Mouse (Mus musculus) adipocyte (in vitro differentiated cells): ENCODE data around the gene Mrpl54.

Experiments
- DNase-seq: peaks from one replicate; pipeline ENCODE4 v3.0.0-alpha.2; 2016; ENCODE audit warnings: low spot score

Mrpl54 gene

DNA sequence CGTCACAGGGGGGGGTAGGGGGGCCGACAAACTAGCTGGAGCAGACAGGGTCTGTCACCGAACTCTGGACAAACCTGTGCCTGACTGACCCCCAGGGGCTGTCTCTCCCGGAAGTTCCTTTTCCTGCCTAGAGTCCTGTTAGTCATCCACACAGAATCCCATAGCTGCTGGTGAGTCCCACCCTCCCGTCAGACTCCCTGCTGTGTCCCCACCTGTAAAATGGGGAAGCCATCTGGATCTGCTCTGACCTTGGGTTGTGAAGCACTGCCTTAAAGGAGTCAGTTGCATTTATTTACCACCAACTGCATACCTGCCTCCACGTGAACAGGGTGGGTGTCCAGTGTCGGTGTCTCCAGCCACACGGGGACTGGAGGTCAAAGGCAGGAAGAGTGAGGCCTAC, 27.7 kb upstream of the Mrpl54 start:
- DNase-seq = no peak

DNA sequence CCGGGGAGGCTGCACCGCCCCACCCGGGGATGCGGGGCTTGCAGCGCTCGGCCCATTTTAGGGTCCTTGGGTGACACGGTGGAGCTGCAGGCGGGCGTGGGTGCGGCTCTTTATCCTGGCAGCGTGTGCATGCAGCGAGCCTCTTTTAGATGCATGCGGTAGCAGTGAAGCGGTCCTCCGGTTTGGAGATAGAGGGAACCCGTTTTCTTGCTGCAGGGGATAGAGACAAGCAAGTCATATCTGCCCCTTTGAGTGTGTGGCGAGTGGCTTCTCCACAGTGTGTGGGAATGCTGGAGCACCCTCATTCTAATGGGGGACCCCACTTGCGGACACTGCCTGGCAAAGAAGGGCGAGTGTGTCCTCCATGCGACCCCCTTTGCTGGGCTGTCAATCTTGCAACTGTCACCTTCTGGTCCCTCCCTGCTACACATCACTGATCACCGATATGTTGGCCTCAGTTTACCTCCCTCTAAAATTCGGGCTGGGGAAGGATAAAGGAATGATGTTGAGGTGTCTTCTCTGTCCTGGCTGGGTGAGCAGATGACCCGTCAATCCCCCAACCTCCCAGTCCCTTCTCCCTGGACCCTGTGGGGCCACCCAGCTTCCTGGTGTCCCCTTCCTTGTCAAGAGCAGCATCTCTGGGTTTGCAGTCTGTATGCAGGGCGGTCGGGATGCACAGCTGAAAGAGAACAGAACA, 26.7 kb upstream of the Mrpl54 start:
- no peak for DNase-seq

DNA sequence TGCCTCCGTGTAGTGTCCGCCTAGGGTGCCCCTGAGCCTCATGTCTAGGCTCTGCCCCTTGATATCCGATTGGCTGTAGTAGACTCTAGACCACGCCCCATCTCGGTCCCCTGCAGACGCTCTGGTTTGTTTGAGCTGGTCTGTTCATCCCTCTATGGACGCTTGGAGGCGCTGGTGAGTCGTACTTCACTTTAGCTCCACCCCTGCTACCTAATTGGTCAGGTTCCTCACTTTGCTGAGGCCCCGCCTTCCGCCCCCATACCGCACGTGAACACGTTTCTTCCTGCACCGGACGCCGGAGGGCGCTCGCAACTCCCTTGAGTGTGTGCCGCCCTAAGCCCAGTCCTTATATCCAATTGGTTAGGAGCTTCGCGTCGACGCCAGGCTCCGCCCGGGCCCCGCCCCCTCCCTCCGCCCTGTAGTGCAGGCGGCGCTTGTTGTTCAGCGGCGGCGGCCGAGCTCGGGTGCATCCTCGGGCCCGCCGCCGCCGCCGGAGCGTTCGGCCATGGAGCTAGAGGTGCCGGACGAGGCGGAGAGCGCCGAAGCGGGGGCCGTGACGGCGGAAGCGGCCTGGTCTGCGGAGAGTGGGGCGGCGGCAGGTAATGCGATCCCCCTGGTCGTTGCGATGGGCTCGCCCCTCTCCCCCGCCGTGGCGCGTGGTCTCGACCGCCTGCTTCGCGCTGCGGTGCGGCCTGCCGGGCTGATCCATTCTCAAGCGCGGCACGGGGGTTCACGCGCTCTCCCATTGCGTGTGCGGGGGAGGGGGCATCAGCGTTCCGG, 26.0 kb upstream of the Mrpl54 start, which contains the start of gene Pip5k1c:
Pip5k1c (plus strand) TSS at position 410 of the 780 bp plus-strand sequence.
- DNase-seq = peak; percentile 100

DNA sequence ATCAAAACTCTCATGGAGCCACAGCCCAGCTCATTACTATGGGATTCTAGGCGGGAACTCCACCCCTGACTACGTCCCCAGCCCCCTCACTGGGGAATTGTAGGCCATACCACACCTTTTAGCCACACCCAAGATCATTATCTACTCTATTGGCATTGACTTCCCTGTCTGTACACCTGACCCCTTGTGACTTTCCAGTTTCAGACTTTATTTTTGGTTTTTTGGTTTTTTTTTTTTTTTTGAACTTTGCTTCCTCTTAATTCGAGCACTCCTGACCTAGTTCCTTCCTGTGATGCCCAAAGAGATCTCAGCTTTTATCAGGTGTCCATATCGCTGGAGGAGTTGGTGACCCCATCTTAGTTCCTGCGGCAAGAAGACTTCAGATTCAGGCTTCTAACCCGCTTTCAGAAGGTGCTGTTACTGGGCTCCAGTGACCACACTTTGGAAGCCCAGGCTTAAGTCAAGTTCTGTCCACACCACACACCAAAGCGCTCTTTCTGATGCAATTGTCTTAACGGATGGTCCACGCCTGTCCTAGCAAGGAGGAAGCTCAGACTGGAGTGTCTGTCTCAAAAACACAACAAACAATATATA, 24.9 kb upstream of the Mrpl54 start, which contains the start of gene Tjp3:
Tjp3 (minus strand) TSS at position 71 of the 594 bp plus-strand sequence.
- no peak for DNase-seq

DNA sequence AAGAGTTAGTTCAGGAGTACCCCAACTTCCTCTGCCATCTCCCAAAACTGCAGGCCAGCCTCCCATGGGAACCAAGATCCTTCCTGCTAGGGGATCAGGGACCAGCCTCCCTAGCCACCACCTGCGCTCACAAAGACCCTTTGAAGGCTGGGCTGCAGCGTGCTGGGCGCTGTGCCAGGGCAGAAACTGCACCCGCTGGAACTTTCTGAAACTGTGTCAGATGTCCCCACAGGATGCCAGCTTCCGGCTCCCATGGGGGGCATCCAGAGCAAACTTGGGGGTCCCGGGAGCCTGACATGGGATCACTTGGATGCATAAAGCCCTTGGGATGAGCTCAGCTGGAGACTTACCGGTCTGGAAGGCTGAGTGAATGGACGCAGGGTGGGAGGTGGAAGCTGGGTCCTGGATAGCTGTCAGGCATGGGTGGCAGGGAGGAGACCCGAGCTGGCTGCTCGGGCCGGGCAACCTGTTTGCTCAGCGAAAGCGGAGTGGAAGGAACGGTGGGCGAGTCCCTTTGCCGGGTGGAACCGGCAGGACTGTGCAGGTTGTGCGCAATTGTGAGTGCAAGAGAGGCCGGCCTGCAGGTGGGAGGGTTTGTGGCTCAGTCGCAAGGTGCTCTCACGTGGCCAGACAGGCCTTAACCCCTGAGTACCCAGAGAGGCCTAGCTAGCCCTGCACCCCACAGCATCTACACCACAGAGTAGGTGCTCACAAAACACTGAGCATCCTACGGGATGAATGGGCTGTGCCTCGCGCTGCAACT, 24.1 kb upstream of the Mrpl54 start:
- DNase-seq = no peak

DNA sequence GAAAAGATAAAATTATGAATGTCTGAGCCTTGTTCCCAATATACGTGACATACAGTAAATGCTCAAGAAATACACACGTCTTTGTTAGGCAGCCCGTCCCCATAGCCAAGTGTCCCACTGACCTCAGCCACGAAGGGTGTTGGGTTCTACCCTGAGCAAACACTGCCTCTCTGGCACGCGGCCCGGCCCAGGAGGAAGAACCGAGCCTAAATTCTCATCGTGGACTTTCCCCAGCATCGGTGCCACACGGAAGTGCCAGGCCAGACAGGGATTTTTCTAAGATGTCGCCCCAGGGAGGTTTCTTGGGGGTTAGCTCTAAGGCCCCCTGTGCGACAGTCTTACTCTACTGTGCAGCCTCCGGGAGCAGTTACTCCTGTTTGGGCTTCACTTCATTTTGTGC, 23.1 kb upstream of the Mrpl54 start:
- DNase-seq = no peak

DNA sequence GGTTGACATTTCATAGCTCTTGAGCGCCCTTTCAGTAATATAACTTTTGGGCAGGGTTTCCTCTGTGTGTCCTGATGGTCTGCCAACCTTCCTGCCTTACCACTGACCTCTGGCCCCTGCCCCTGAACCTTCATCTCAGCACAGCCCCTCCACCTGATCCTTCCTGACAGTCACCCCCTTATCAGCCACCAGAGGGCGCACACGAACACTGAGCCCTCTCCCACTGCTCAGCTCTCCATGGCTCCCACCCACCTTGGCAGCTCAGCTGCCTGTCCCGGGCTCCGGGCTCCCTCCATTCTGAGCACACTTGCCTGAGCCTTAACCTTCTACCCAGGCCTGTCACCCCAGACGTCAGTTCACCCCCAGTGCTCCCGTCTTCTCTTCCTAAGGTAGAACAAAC, 22.5 kb upstream of the Mrpl54 start:
- DNase-seq = peak; percentile 63

DNA sequence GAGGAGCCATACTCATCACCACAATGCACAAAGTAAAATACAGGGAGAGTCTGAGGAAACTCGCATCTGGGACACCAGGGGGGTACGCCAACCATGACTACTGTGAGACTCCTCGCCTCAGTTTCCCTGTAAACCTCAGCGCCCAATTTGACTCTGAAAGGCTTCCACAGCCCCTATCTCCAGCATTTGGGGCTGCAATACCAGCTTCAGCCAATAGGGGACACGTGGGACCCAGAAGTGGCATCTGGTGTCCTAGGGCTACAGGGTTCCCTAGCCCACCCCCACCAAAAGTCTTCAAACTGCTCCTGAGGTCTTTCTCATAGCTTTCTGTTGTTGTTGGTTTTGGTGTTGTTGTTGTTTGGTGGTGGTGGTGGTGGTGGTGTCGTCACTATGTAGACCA, 21.9 kb upstream of the Mrpl54 start:
- DNase-seq = no peak

DNA sequence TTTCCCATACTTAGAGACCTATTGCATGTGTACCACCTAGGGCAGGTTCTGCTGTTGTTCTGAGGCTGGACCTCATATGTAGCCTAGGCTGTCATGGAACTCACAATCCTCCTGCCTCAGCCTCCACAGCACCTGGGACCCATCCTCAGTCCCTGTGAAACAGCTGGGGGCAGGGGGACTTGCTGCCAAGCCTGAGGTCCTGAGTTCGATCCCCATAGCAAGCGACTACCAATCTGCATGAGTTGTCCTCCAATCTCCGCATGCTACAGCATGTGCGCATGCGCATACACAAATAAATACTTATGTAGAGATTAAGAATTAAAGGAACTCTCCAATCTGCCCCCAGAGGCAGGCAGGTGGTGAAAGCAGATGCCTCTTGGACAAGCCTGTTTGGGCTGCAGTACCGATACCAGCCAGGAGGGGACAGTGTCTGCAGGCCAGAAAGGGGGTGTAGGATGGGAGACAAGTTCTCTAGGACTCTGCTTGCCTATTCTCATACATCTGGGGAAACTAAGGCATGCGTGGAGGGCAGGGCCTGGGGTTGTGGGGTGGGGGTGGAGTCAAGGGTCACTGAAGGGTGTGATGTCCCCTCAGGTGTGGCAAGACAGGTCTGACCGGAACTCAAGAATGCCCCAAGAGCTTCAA, 20.9 kb upstream of the Mrpl54 start:
- DNase-seq = peak; percentile 45

DNA sequence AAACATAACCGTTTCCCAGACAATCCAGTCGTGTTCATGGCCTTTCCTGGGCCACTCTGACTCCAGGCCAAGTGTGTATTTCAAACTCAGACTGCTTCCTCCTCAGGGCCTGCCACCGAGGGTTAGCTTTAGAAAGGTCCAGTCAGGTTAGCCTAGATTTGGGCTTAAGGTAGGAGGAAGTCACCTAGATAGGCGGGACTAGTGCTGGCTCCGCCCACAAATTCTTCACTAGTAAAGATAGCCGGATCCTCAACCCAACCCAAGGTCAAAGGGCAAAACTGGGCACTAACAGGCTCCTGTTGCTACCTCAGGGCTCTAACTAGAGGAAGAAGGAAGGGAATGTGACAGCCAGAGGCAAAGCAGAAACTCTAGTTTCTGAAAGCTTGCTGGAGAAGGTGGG, 19.9 kb upstream of the Mrpl54 start:
- no peak for DNase-seq

DNA sequence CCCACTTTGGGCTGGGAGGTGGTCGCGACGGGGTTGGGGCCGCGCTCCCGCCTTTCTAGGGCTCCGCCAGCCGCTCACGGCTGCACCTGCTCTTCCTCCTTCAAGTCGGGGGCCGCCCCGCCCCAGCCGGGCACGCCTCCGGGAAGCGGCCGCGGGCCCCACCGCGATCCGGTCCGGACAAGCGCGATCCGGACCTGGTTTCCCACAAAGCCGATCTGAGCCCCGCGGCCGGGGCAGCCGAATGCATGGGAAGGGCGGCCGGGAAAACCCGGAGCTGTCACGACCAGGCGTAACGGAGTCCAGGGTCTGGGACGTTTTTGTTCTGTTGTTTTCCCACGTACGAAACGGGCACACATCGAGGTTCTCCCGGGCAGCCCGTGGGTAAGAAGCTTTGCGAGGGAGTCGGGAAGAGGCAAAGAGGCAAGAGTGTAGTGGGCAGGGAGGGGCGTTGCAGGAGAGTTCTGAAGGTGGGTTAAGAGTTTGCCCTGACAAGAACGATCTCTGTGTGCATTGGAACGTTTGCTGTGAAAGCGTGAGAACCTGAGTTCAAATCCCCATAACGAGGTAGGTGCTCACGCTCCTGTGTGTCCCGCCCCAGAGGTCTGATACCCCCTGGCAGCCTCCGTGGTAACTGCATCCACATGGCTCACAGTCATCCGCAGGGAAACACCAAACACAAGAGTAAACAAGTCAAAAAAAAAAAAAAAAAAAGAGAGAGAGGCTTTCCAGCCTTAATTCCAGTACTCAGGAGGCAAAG, 19.1 kb upstream of the Mrpl54 start:
- DNase-seq = peak; percentile 40

DNA sequence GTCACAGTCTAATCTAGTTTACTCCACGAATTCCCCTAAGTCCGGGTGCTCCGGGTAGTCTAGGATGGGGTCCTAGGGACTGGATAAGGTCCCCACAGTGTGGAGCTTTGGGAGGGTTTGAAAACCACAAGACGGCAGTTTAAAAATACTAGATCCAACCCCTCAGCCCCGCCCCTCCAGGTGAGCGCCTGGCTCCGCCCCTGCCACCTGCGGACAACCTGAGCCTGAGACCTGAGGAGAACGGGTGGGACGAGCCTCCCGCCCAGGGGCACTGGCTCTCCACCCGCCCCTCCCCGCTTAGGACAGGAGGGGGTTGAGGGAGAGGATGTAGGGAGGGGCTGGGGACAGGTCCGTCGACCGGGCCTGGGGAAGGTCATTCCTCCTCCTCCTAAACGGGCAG, 18.0 kb upstream of the Mrpl54 start:
- DNase-seq = no peak

DNA sequence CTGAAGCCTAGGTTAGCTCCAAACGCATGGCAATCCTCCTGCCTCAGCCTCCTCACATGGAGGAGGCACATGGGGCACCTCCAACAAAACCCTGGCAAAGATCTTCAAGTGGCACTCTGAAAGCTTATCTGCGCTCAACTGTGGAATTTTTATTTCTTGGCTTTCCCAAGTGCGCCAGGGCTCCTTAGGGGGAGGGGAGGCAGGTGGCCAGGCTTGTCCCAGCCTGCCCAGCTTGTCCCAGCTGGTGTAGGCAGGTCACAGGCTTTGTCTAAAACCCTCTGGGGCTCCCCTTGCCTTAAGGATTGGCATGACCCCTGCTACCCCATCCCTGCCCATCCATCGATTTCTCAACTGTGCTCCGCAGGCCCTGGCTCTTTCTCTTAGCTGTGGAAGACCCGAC, 17.5 kb upstream of the Mrpl54 start:
- DNase-seq = no peak

DNA sequence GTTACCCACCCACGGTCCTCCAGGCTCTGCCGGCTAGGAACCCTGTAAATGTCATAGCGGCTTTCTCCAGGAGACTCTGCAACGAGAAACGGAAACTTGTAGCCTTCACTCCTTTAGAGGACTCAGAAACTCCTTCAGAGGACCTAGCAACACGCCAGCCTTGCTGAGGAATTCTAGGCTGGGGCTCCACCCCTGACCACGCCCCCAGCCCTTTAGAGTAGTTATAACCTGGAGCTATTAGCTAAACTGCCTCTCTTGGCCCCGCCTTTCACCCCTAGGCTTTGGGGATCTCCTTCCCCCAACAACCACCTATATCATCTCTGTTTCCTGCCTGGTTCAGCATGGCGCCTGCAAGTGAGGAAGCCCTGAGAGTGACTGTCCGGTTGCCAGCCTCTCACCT, 12.8 kb upstream of the Mrpl54 start:
- DNase-seq = no peak

DNA sequence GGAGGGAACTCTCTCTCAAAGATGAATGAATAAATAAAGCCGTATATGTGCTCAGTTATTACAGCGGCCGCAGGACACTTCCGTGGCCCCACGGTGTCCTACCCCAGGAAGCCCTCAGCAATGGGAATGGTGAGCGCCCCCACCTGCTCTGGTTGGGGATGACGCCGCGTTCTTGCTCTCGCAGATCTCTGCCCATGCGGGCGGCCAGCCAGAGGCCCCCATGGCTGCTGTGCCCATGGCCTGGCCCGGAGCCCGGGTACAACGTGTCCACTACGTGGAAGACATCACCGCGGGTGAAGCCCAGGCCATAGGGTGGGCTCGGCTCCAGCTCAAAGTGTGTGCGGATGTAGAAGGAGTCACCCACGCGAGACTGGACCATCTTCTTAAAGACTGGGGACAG, 10.9 kb upstream of the Mrpl54 start:
- no peak for DNase-seq

DNA sequence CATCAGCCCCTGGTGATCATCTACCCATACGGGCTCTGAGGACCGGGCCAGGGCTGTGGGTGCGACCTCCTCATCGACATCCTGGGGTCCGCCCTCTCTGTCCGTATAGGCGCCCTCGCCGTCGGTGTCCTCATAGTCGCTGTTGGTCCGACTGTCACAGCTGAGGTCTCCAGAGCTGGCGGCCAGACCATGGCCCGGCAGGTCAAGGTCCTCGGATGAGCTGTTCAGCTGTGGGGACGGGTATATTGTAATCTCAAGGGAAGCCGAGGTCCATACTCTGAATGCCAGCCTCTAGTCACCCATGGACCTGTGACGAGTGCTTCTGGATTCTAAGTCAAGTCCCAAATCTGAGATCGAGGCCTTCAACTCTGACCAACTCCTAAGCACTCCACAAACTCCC, 7.1 kb upstream of the Mrpl54 start:
- DNase-seq = no peak

DNA sequence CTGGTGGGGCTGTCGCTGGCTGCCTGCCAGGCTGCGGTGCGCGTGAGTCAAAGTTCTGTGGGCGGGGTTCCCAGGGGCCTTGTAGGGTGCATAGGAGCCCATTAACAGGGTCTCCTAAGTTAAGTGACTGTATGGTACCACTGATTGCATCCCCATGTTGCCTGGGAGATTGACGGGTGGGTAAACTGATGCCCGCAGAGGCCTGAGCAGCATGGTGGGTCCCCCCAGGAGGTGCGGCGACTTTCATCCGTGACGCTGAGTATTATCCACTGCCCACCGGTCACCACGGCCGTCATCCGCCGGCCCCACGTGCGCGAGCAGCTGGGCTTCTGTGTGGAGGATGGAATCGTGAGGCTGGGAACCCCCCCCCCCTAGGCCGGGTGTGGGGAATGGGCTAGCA, 5.6 kb upstream of the Mrpl54 start:
- DNase-seq = no peak

DNA sequence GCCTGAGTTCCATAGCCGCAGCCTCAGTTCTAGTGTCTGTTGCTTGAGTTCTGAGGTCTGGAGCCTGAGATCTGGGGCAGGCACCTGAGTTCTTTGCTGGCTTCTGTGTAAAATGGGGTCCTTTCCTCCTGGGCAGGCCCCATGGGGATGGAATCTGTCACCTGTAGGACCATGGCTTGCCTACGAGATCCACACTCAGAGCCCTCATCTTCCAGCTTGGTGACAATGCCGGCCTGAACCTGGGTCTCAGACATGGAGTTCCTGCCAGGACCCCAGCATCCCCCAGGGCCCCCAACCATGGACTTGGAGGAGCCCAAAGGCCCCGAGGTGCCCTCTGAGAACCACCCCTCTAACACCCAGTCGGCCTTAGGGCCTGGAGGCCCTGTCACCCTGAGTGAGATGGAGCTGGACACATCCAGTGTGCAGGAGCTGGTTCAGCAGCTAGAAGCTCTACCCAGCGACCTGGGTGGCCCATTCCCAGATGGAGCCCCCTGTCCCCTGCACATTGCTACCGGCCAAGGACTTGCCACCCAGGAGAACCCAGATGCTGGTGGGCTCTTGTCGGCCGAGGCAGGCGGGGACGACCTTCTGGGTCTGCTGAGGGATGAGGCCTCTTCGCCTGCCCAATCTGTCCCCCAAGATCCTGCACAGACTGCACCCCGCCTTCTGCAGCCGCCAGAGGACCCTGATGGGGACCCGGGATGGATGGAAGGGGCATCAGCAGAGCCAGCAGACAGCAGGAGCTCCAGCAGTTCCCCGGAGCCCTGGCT, 2.1 kb upstream of the Mrpl54 start:
- DNase-seq = no peak

DNA sequence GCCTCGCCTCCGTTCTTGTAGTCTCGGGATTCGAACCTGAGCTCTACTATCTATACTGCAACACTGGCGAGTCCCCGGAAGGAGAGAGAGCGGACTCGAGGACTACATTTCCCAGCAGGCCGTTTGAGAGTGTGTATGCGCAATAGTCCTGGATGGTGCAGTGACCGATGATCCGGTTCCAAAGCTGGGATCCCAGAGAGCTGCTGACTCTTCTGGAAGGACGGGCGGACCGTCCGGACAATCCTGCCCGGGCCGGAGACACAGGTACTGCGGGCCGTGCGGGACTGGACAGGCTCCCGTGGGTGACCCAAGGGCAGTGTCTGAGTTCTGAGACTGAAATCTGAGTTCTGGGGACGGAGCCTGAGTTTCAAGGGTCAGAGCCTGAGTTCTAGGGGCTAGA, 1.3 kb upstream of the Mrpl54 start:
- peak; percentile 96 for DNase-seq

DNA sequence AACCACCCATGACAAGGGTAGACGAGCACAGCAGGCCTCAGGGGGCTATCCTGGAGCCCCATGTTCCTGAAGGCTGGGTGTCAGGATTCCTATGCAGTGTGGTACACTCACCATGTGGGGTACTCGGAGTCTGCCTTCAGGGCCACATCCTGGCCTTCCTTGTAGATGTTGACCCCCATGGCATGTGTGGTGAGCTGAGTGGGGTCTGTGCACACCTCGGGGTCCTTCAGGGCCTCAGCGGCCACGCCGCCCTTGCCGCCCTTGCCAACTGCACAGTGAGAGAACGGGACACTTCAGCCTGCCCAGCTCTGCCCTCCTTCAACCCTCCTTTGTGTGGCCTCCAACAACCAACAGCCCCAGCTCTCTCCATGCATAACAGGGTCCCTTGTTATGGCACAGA, 1.2 kb downstream of the Mrpl54 start:
- no peak for DNase-seq
